Mouse (Mus musculus): ENCODE measurements at regions not wholly inside any gene's neighbourhood (a gene's known extent, or its start where the extent isn't known, plus 50 kb on each side); places are given as distances from the start of the nearest gene placed in this dataset.

- Histone ChIP-seq H3K9me3 (ENCODE audit: control insufficient read depth, low read length) (no peaks in the 10 kb centered on the region), H3K9ac (ENCODE audit: low read length) (no peak overlapping the region), H3K27me3 (ENCODE audit: control insufficient read depth, insufficient read depth, low read length) (no peaks in the 10 kb centered on the region), H3K36me3 (ENCODE audit: control insufficient read depth, insufficient read depth, low read length) (no peaks in the 10 kb centered on the region), H3K4me1 (replicated peaks; ENCODE audit: control insufficient read depth, insufficient read depth, low read length) (no peaks in the 10 kb centered on the region), H3K4me3 (ENCODE audit: low read depth, low read length) (no peak overlapping the region), H3K4me2 (ENCODE audit: low read depth, low read length, severe bottlenecking) (no peak overlapping the region), H3K27ac (ENCODE audit: low read depth, low read length) (no peak overlapping the region)
- 88% methylated on average over 1 of the region's 1 CpGs for WGBS
- DNase-seq (ENCODE audit: low spot score) = no peak
- no peak for ATAC-seq (replicated peaks; ENCODE audit: low FRiP score)
These were observed 81.9 kb downstream of the Edem1 start for GRCm38 (mm10) chr6:108910330-108910729.

- H3K4me1 ChIP-seq (replicated peaks; ENCODE audit: control insufficient read depth, insufficient read depth, low read length) = no peaks in the 10 kb centered on the region
- no peaks in the 10 kb centered on the region for H3K36me3 ChIP-seq (ENCODE audit: control insufficient read depth, insufficient read depth, low read length)
- ATAC-seq (replicated peaks; ENCODE audit: low FRiP score) (no peak), DNase-seq (ENCODE audit: low spot score) (no peak)
- H3K27me3 ChIP-seq (ENCODE audit: control insufficient read depth, insufficient read depth, low read length) = no peaks in the 10 kb centered on the region
- H3K27ac ChIP-seq (ENCODE audit: low read depth, low read length) = no peak overlapping the region
- no peak overlapping the region for H3K4me3 ChIP-seq (ENCODE audit: low read depth, low read length)
- H3K9me3 ChIP-seq (ENCODE audit: control insufficient read depth, low read length) = no peaks in the 10 kb centered on the region
- H3K4me2 ChIP-seq (ENCODE audit: low read depth, low read length, severe bottlenecking) = no peak overlapping the region
- WGBS = 42% methylated on average over 7 of the region's 7 CpGs
- H3K9ac ChIP-seq (ENCODE audit: low read length) = no peak overlapping the region
These were observed 84.1 kb downstream of the Edem1 start for GRCm38 (mm10) chr6:108912539-108912938.

GRCm38 (mm10) chr6:108919372-108919913 lies 91.0 kb downstream of the Edem1 start:
- Histone ChIP-seq H3K4me2 (ENCODE audit: low read depth, low read length, severe bottlenecking) (no peak overlapping the region), H3K9me3 (ENCODE audit: control insufficient read depth, low read length) (no peaks in the 10 kb centered on the region), H3K27ac (ENCODE audit: low read depth, low read length) (no peak overlapping the region), H3K27me3 (ENCODE audit: control insufficient read depth, insufficient read depth, low read length) (no peaks in the 10 kb centered on the region), H3K36me3 (ENCODE audit: control insufficient read depth, insufficient read depth, low read length) (no peaks in the 10 kb centered on the region), H3K4me1 (replicated peaks; ENCODE audit: control insufficient read depth, insufficient read depth, low read length) (no peaks in the 10 kb centered on the region), H3K4me3 (ENCODE audit: low read depth, low read length) (no peak overlapping the region), H3K9ac (ENCODE audit: low read length) (no peak overlapping the region)
- DNase-seq (ENCODE audit: low spot score) (no peak), ATAC-seq (replicated peaks; ENCODE audit: low FRiP score) (peak; percentile 86)
- 34% methylated on average over 2 of the region's 2 CpGs for WGBS

- no peaks in the 10 kb centered on the region for H3K4me1 ChIP-seq (replicated peaks; ENCODE audit: control insufficient read depth, insufficient read depth, low read length)
- H3K9me3 ChIP-seq (ENCODE audit: control insufficient read depth, low read length) = no peaks in the 10 kb centered on the region
- H3K27ac ChIP-seq (ENCODE audit: low read depth, low read length) = no peak overlapping the region
- no peaks in the 10 kb centered on the region for H3K36me3 ChIP-seq (ENCODE audit: control insufficient read depth, insufficient read depth, low read length)
- no peaks in the 10 kb centered on the region for H3K27me3 ChIP-seq (ENCODE audit: control insufficient read depth, insufficient read depth, low read length)
- WGBS = 88% methylated on average over 3 of the region's 3 CpGs
- no peak overlapping the region for H3K4me2 ChIP-seq (ENCODE audit: low read depth, low read length, severe bottlenecking)
- H3K9ac ChIP-seq (ENCODE audit: low read length) = no peak overlapping the region
- DNase-seq (ENCODE audit: low spot score) = no peak
- H3K4me3 ChIP-seq (ENCODE audit: low read depth, low read length) = no peak overlapping the region
- ATAC-seq (replicated peaks; ENCODE audit: low FRiP score) = no peak
These were observed 92.7 kb downstream of the Edem1 start for GRCm38 (mm10) chr6:108921181-108921580.

- no peaks in the 10 kb centered on the region for H3K9me3 ChIP-seq (ENCODE audit: control insufficient read depth, low read length)
- no peak overlapping the region for H3K27ac ChIP-seq (ENCODE audit: low read depth, low read length)
- H3K4me2 ChIP-seq (ENCODE audit: low read depth, low read length, severe bottlenecking) = no peak overlapping the region
- no peak for ATAC-seq (replicated peaks; ENCODE audit: low FRiP score)
- no peaks in the 10 kb centered on the region for H3K36me3 ChIP-seq (ENCODE audit: control insufficient read depth, insufficient read depth, low read length)
- H3K27me3 ChIP-seq (ENCODE audit: control insufficient read depth, insufficient read depth, low read length) = no peaks in the 10 kb centered on the region
- H3K4me3 ChIP-seq (ENCODE audit: low read depth, low read length) = no peak overlapping the region
- no peak for DNase-seq (ENCODE audit: low spot score)
- 89% methylated on average over 6 of the region's 6 CpGs for WGBS
- H3K4me1 ChIP-seq (replicated peaks; ENCODE audit: control insufficient read depth, insufficient read depth, low read length) = no peaks in the 10 kb centered on the region
- no peak overlapping the region for H3K9ac ChIP-seq (ENCODE audit: low read length)
These were observed 94.1 kb downstream of the Edem1 start for GRCm38 (mm10) chr6:108922564-108922963.

- Histone ChIP-seq H3K4me2 (ENCODE audit: low read depth, low read length, severe bottlenecking) (no peak overlapping the region), H3K27ac (ENCODE audit: low read depth, low read length) (no peak overlapping the region), H3K9ac (ENCODE audit: low read length) (no peak overlapping the region), H3K4me3 (ENCODE audit: low read depth, low read length) (no peak overlapping the region), H3K36me3 (ENCODE audit: control insufficient read depth, insufficient read depth, low read length) (no peaks in the 10 kb centered on the region), H3K9me3 (ENCODE audit: control insufficient read depth, low read length) (no peaks in the 10 kb centered on the region), H3K27me3 (ENCODE audit: control insufficient read depth, insufficient read depth, low read length) (no peaks in the 10 kb centered on the region), H3K4me1 (replicated peaks; ENCODE audit: control insufficient read depth, insufficient read depth, low read length) (no peaks in the 10 kb centered on the region)
- no peak for ATAC-seq (replicated peaks; ENCODE audit: low FRiP score)
- no peak for DNase-seq (ENCODE audit: low spot score)
These were observed 100.5 kb downstream of the Edem1 start for GRCm38 (mm10) chr6:108928981-108929380.

- H3K9me3 ChIP-seq (ENCODE audit: control insufficient read depth, low read length) = no peaks in the 10 kb centered on the region
- no peak overlapping the region for H3K27ac ChIP-seq (ENCODE audit: low read depth, low read length)
- WGBS = 85% methylated on average over 5 of the region's 5 CpGs
- H3K4me1 ChIP-seq (replicated peaks; ENCODE audit: control insufficient read depth, insufficient read depth, low read length) = no peaks in the 10 kb centered on the region
- DNase-seq (ENCODE audit: low spot score) (no peak), ATAC-seq (replicated peaks; ENCODE audit: low FRiP score) (no peak)
- no peaks in the 10 kb centered on the region for H3K27me3 ChIP-seq (ENCODE audit: control insufficient read depth, insufficient read depth, low read length)
- H3K9ac ChIP-seq (ENCODE audit: low read length) = no peak overlapping the region
- H3K4me2 ChIP-seq (ENCODE audit: low read depth, low read length, severe bottlenecking) = no peak overlapping the region
- no peak overlapping the region for H3K4me3 ChIP-seq (ENCODE audit: low read depth, low read length)
- no peaks in the 10 kb centered on the region for H3K36me3 ChIP-seq (ENCODE audit: control insufficient read depth, insufficient read depth, low read length)
These were observed 110.2 kb downstream of the Edem1 start for GRCm38 (mm10) chr6:108938646-108939045.

GRCm38 (mm10) chr6:108942288-108942687 lies 113.8 kb downstream of the Edem1 start:
- Histone ChIP-seq H3K4me1 (replicated peaks; ENCODE audit: control insufficient read depth, insufficient read depth, low read length) (no peaks in the 10 kb centered on the region), H3K4me2 (ENCODE audit: low read depth, low read length, severe bottlenecking) (no peak overlapping the region), H3K9me3 (ENCODE audit: control insufficient read depth, low read length) (no peaks in the 10 kb centered on the region), H3K36me3 (ENCODE audit: control insufficient read depth, insufficient read depth, low read length) (no peaks in the 10 kb centered on the region), H3K9ac (ENCODE audit: low read length) (no peak overlapping the region), H3K27me3 (ENCODE audit: control insufficient read depth, insufficient read depth, low read length) (no peaks in the 10 kb centered on the region), H3K27ac (ENCODE audit: low read depth, low read length) (no peak overlapping the region), H3K4me3 (ENCODE audit: low read depth, low read length) (no peak overlapping the region)
- ATAC-seq (replicated peaks; ENCODE audit: low FRiP score) (no peak), DNase-seq (ENCODE audit: low spot score) (no peak)

- H3K4me1 ChIP-seq (replicated peaks; ENCODE audit: control insufficient read depth, insufficient read depth, low read length) = no peaks in the 10 kb centered on the region
- no peak overlapping the region for H3K27ac ChIP-seq (ENCODE audit: low read depth, low read length)
- ATAC-seq (replicated peaks; ENCODE audit: low FRiP score) (no peak), DNase-seq (ENCODE audit: low spot score) (no peak)
- 91% methylated on average over 6 of the region's 6 CpGs for WGBS
- H3K9me3 ChIP-seq (ENCODE audit: control insufficient read depth, low read length) = no peaks in the 10 kb centered on the region
- H3K36me3 ChIP-seq (ENCODE audit: control insufficient read depth, insufficient read depth, low read length) = no peaks in the 10 kb centered on the region
- H3K4me2 ChIP-seq (ENCODE audit: low read depth, low read length, severe bottlenecking) = no peak overlapping the region
- H3K4me3 ChIP-seq (ENCODE audit: low read depth, low read length) = no peak overlapping the region
- no peaks in the 10 kb centered on the region for H3K27me3 ChIP-seq (ENCODE audit: control insufficient read depth, insufficient read depth, low read length)
- no peak overlapping the region for H3K9ac ChIP-seq (ENCODE audit: low read length)
These were observed 123.9 kb downstream of the Edem1 start for GRCm38 (mm10) chr6:108952389-108952788.
